Mouse (Mus musculus) 416B (cell line): ENCODE results near the gene Gm14435.
"Not testable (repeated sequence)": the region's sequence is repeated elsewhere in the genome, so short reads cannot be mapped to it uniquely, and the experiment has no call there.

Source experiments
- DNase-seq: peaks from one replicate; pipeline ENCODE4 v3.0.0; 2011; ENCODE audit warnings: low read depth

Gene Gm14435

DNA sequence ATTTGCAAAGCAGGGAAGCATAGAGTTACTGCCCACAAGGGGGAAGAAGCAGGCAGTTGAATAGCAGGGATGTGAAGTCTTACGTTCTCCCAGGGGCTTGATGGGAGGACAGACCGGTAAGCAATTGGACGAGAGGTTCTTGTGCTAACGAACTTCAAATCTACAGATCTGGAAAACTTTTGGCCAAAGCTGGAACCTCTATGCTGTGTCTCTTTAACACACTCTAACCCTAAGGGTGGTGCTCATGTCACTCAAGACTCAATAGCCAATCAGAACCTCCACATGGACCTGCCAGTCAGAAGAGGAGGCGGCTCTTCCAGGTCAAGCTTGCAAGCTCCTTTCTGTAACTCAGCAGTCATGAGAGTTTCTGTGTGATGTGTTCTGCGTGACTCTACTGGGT, at the start of gene Gm14435:
Gm14435 (plus strand) TSS at position 301 of the 400 bp plus-strand sequence.
- DNase-seq: not testable (repeated sequence)
